Mouse (Mus musculus): ENCODE results near the gene Dgkz. TPM values are rescaled to one million over a fixed set of nuclear protein-coding genes. Genes with fewer than 3 reads are reported as not detected.

Gene Dgkz
- polyA plus RNA-seq, 1 experiment from 2014 or later: 33.6 TPM

DNA sequence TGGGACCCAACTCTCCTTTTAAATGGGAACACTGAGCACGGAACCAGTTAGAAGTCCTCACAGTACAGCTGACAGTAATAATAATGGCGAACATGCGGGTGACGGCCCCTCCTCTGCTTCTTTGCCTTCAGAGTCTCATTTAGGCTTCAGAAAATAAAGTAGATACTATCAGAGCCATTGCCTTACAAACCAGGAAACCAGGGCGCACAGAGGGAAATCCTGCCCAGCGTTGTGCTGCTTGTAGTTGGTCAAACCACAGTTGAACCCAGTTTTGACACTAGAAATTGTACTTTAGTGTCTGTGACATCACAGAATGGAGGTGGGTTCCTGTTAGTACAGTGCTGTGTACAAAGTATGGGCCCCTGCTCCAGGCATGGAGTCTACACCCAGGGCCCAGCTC is 38.6 kb upstream of the Dgkz start:
- Histone ChIP-seq H3K27me3 (replicated peaks; ENCODE audit: control insufficient read depth, insufficient read depth, low read length) (no peaks in the 10 kb centered on the region; the same call in 1 of the 2 replicates), H3K4me2 (ENCODE audit: low read length) (no peak overlapping the region), H3K9me3 (ENCODE audit: control insufficient read depth, low read length) (no peaks in the 10 kb centered on the region), H3K36me3 (ENCODE audit: control insufficient read depth, insufficient read depth) (no peaks in the 10 kb centered on the region), H3K4me1 (replicated peaks; ENCODE audit: control insufficient read depth, insufficient read depth, low read length) (no peaks in the 10 kb centered on the region), H3K27ac (ENCODE audit: low read length) (no peak overlapping the region), H3K4me3 (replicated peaks; ENCODE audit: low read length) (no peak overlapping the region), H3K9ac (replicated peaks; ENCODE audit: low read depth, low read length) (no peak overlapping the region)
- 77% methylated on average over 6 of the region's 6 CpGs for WGBS
- no peak for ATAC-seq

DNA sequence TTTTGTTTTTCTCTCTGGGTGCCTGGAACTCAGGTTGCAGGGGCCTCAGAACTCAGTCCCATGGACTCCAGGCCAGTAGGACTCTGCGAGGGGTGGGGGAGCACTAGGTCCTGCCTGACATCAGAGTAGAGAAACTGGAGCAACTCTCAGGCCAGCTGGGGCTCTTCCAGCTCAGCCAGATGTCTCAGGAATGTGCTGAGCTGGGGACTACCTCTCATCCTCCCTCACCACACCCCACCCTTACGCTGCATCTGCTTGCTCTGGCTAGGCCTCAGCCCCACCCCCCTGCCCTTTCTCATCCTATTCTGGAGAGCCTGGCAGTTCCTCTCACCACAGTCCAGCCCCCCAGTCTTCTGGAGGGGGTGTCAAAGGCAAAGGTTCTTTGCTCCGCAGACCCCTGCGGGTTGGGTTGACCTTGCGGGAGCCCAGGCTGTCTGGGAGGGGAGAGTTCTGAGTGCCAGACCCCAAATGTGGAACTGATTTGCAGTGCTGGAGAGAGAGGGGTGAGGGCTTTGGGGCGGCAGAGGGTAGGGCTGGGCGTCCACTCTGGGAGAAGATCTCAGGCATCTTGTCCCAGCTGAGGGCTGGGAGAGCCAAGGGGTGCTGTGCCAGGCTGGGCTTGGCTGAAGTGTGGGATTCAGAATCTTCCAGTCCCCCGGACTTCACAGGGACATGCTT is 37.2 kb upstream of the Dgkz start:
- no peaks in the 10 kb centered on the region for H3K36me3 ChIP-seq (ENCODE audit: control insufficient read depth, insufficient read depth)
- peaks cover 6% of the 10 kb centered on the region for H3K4me1 ChIP-seq (replicated peaks; ENCODE audit: control insufficient read depth, insufficient read depth, low read length)
- no peak for ATAC-seq
- WGBS: 55% methylated on average over 8 of the region's 8 CpGs
- no peak overlapping the region for H3K27ac ChIP-seq (ENCODE audit: low read length)
- H3K9me3 ChIP-seq (ENCODE audit: control insufficient read depth, low read length): no peaks in the 10 kb centered on the region
- no peak overlapping the region for H3K4me3 ChIP-seq (replicated peaks; ENCODE audit: low read length)
- no peaks in the 10 kb centered on the region; the same call in 1 of the 2 replicates for H3K27me3 ChIP-seq (replicated peaks; ENCODE audit: control insufficient read depth, insufficient read depth, low read length)
- no peak overlapping the region for H3K9ac ChIP-seq (replicated peaks; ENCODE audit: low read depth, low read length)
- H3K4me2 ChIP-seq (ENCODE audit: low read length): no peak overlapping the region

DNA sequence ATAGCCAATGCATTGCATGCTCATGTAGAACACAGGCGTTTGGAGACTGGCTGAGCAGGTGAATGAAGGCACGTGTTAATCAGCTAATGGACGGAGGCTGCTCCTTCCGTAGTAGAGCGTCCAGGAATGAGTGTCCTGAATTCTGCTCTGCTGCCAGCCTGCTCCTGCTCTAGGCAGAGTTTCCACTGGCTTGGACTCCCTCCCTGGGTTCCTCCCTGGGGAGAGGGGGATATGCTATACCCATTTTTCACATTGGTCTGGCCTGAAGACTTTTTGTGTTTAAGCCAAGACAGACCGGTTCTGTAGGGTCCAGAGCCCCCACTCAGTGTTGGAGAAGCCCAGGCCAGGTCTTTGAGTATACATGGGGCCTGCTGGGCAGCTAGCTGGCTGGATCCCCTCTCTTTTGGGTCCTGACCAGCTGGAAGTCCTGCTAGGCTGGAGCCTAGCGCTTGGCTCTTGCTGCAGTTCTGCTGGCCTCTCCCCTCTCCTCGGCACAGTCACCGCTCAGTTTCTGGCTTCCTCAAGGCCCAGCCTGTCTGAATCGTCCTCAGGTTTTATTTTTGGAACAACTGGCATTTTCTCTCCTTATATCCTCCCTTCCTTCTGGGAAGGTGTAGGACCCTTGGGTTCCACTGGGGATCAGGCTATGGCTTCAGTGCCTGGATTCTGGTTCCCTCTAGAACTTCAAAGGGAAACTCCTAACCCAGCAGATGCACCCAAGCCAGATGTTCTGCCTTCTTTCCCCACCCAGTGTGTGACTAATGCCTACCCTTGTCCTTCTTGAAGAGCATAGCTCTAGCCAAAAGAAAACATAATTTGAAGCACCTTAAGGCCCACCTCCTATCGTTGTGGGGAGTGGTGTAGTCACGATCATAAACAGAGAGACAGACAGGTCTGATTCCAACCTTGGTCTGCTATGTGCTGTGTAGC is 36.0 kb upstream of the Dgkz start:
- Histone ChIP-seq H3K4me1 (replicated peaks; ENCODE audit: control insufficient read depth, insufficient read depth, low read length) (peaks cover 16% of the 10 kb centered on the region), H3K9me3 (ENCODE audit: control insufficient read depth, low read length) (no peaks in the 10 kb centered on the region), H3K27ac (ENCODE audit: low read length) (no peak overlapping the region), H3K4me3 (replicated peaks; ENCODE audit: low read length) (no peak overlapping the region), H3K36me3 (ENCODE audit: control insufficient read depth, insufficient read depth) (no peaks in the 10 kb centered on the region), H3K4me2 (ENCODE audit: low read length) (no peak overlapping the region), H3K9ac (replicated peaks; ENCODE audit: low read depth, low read length) (no peak overlapping the region), H3K27me3 (replicated peaks; ENCODE audit: control insufficient read depth, insufficient read depth, low read length) (no peaks in the 10 kb centered on the region; the same call in 1 of the 2 replicates)
- ATAC-seq: no peak
- 80% methylated on average over 12 of the region's 12 CpGs for WGBS

DNA sequence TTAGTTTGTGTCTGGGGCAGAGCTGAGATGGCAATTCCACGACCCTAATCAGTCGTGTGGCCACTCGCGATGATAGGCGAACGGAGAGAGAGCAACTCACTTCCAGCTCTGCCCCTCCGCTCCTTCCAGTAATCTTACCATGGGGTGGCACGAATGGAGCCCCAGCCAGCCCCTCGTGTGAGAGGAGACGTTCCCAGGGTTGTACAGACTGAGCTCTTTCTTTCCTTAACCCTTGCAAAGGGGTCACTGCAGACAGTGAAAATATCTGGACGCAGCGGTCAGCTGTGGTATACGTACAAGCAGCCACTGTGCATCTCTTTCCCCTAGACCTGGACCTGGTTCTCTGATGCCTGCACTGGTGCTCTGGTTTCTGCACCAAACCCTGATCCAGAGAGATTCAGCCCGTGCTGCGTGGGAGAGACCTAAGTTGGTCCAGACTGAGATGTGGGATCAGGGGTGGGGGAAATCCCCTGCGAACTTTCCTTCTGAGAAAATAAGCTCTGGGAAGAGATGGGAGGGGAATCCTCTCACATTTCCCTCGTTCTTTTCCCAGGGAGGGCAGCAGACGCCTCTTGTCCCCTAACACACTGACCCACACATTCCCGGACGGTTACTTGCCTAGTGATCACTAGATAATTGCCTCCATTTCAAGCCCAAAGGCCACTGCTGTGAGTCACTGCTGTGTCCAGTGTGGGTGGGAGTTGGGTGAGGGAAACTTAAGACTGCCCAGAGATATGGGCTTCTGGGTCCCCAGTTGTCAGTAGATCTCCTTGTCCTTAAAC is 33.1 kb upstream of the Dgkz start:
- H3K4me2 ChIP-seq (ENCODE audit: low read length): peak overlapping the region; percentile 96
- H3K4me3 ChIP-seq (replicated peaks; ENCODE audit: low read length): peak overlapping the region; percentile 68
- ATAC-seq: peak; percentile 45; the same call in 1 of the 2 replicates
- no peaks in the 10 kb centered on the region; the same call in 1 of the 2 replicates for H3K27me3 ChIP-seq (replicated peaks; ENCODE audit: control insufficient read depth, insufficient read depth, low read length)
- no peaks in the 10 kb centered on the region for H3K36me3 ChIP-seq (ENCODE audit: control insufficient read depth, insufficient read depth)
- H3K9ac ChIP-seq (replicated peaks; ENCODE audit: low read depth, low read length): peak overlapping the region; percentile 81
- peak overlapping the region; percentile 63 for H3K27ac ChIP-seq (ENCODE audit: low read length)
- no peaks in the 10 kb centered on the region for H3K9me3 ChIP-seq (ENCODE audit: control insufficient read depth, low read length)
- H3K4me1 ChIP-seq (replicated peaks; ENCODE audit: control insufficient read depth, insufficient read depth, low read length): peaks cover 18% of the 10 kb centered on the region
- WGBS: 2% methylated on average over 20 of the region's 20 CpGs

DNA sequence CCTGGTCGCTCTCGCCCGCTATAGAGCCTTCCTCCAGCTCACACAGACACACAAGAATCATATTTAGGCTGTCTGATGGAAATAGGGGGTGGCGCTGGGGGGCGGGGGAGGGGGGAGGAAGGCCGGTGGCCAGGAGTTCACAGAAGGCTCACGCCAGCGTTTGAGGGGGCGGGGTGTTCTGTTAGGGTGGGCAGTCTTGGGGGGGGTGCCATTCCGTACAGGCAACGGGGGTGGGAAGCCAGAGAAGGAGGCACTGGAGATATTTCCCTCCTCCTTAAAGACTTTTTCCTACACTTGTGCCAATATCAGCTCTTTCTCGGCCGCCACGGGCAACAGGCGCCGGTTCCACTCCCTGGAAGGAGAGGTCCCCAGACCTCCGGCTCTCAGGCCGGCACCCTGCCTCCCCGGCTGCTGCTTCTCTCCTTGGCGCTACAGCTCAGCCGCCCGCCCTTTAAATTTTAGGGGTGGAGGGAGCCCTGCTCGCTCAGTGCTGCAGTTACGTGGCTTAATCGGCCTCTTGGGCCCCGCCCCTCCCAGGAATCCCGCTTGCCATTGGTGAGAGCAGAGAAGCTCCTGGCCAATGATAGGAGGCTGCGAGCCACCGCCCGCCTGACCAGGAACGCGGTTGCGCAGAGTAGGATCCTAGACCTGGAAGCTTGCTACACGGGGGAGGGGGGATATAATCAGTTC is 32.4 kb upstream of the Dgkz start:
- peak overlapping the region; percentile 82 for H3K27ac ChIP-seq (ENCODE audit: low read length)
- H3K4me1 ChIP-seq (replicated peaks; ENCODE audit: control insufficient read depth, insufficient read depth, low read length): peaks cover 18% of the 10 kb centered on the region
- H3K27me3 ChIP-seq (replicated peaks; ENCODE audit: control insufficient read depth, insufficient read depth, low read length): no peaks in the 10 kb centered on the region; the same call in 1 of the 2 replicates
- no peaks in the 10 kb centered on the region for H3K36me3 ChIP-seq (ENCODE audit: control insufficient read depth, insufficient read depth)
- under 1% methylated on average over 34 of the region's 34 CpGs for WGBS
- peak; percentile 99 for ATAC-seq
- H3K4me3 ChIP-seq (replicated peaks; ENCODE audit: low read length): peak overlapping the region; percentile 68
- peak overlapping the region; percentile 81 for H3K9ac ChIP-seq (replicated peaks; ENCODE audit: low read depth, low read length)
- peak overlapping the region; percentile 96 for H3K4me2 ChIP-seq (ENCODE audit: low read length)
- H3K9me3 ChIP-seq (ENCODE audit: control insufficient read depth, low read length): no peaks in the 10 kb centered on the region

DNA sequence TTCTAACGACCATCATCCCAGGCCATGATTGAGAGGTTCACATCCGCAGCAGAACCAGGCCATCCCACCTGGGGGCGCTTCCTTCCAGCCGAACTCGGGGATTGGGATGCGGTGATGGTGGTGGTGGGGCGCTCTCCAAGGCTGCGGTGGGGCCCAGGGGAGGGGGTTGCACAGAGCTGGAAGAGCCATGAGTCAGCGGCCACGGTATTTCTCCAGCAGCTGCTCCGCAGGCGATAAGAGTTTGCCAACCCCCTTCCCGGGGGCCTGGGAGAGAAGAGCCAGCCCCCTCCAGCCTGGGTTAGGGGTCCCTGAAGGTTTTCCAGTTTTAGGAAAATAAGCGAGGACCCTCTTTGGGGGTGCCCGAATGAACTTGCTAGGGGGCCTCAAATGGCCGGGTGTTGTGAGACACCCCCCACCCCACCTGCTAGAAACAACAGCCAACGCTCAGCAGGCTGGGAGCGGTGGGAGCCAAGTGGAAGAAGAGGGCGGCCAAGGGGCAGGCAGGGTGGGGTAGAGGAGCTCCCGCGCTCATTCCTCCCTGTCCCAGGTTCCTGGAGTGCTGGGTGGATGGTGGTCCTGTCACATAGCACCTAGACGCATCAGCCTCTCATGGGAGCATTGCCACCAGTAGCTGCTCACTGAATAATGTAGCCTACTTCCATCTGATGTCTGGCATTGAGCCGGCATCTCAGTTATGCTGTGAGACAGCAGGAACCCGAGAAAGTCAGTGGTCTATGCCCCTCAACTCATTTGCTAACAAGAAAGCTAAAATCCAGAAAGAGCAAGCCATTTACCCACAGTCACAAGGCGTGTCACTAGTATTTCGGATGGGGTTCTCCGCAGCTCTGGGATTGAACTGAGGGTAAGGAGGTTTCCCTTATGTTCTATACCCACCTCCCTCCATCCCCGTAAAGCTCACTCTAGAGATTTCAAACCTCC is 31.6 kb upstream of the Dgkz start:
- H3K9ac ChIP-seq (replicated peaks; ENCODE audit: low read depth, low read length): peak overlapping the region; percentile 63
- H3K4me1 ChIP-seq (replicated peaks; ENCODE audit: control insufficient read depth, insufficient read depth, low read length): peaks cover 18% of the 10 kb centered on the region
- H3K27ac ChIP-seq (ENCODE audit: low read length): peak overlapping the region; percentile 82
- peak overlapping the region; percentile 96 for H3K4me2 ChIP-seq (ENCODE audit: low read length)
- no peaks in the 10 kb centered on the region for H3K36me3 ChIP-seq (ENCODE audit: control insufficient read depth, insufficient read depth)
- peak overlapping the region; percentile 68 for H3K4me3 ChIP-seq (replicated peaks; ENCODE audit: low read length)
- WGBS: under 1% methylated on average over 28 of the region's 28 CpGs
- no peak for ATAC-seq
- H3K9me3 ChIP-seq (ENCODE audit: control insufficient read depth, low read length): no peaks in the 10 kb centered on the region
- no peaks in the 10 kb centered on the region; the same call in 1 of the 2 replicates for H3K27me3 ChIP-seq (replicated peaks; ENCODE audit: control insufficient read depth, insufficient read depth, low read length)

DNA sequence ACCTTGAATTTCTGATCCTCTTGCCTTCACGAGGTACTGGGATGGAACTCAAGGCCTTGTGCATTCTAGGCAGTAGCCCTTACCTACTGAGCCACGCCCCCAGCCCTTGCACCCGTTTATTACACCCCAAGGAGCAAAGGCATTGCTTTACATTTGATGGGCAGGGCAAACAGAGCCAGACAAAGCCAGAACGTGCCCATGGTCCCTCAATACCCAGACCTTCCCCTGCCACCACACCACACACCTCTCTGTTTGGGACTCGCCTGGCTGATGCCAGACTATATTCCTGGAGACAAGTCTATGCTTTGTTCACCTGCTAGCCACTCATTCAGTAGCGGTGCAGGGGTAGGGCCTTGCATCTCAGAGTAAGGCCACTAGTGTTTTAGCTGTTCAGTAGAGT is 30.8 kb upstream of the Dgkz start:
- Histone ChIP-seq H3K9me3 (ENCODE audit: control insufficient read depth, low read length) (no peaks in the 10 kb centered on the region), H3K4me1 (replicated peaks; ENCODE audit: control insufficient read depth, insufficient read depth, low read length) (peaks cover 18% of the 10 kb centered on the region), H3K4me3 (replicated peaks; ENCODE audit: low read length) (no peak overlapping the region), H3K27me3 (replicated peaks; ENCODE audit: control insufficient read depth, insufficient read depth, low read length) (no peaks in the 10 kb centered on the region; the same call in 1 of the 2 replicates), H3K4me2 (ENCODE audit: low read length) (peak overlapping the region; percentile 96; the same call in 1 of the 2 replicates), H3K9ac (replicated peaks; ENCODE audit: low read depth, low read length) (no peak overlapping the region), H3K27ac (ENCODE audit: low read length) (no peak overlapping the region), H3K36me3 (ENCODE audit: control insufficient read depth, insufficient read depth) (no peaks in the 10 kb centered on the region)
- no peak for ATAC-seq
- WGBS: 45% methylated on average over 6 of the region's 6 CpGs

DNA sequence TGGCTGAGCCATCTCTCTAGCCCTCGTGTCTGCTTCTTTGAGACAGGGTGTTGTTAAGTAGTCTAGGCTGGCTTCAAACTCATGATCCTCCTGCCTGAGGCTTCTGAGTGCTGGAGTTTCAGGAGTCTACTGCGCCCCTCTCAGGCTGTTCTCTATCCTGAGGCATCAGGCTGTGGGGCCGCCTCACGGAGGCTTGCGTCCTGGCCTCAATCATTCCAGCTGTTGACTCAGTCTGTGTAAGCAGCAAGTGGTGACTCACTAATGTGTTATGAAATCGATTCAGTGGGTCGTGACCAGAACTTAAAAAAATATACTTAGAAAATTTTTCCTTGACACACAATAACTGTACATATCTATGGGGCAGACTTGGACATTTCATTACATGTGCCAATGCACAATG is 29.0 kb upstream of the Dgkz start:
- no peak for ATAC-seq
- WGBS: 77% methylated on average over 7 of the region's 7 CpGs
- H3K27me3 ChIP-seq (replicated peaks; ENCODE audit: control insufficient read depth, insufficient read depth, low read length): no peaks in the 10 kb centered on the region; the same call in 1 of the 2 replicates
- no peak overlapping the region for H3K4me2 ChIP-seq (ENCODE audit: low read length)
- H3K36me3 ChIP-seq (ENCODE audit: control insufficient read depth, insufficient read depth): no peaks in the 10 kb centered on the region
- H3K4me1 ChIP-seq (replicated peaks; ENCODE audit: control insufficient read depth, insufficient read depth, low read length): peaks cover 18% of the 10 kb centered on the region
- H3K9ac ChIP-seq (replicated peaks; ENCODE audit: low read depth, low read length): no peak overlapping the region
- no peaks in the 10 kb centered on the region for H3K9me3 ChIP-seq (ENCODE audit: control insufficient read depth, low read length)
- no peak overlapping the region for H3K27ac ChIP-seq (ENCODE audit: low read length)
- H3K4me3 ChIP-seq (replicated peaks; ENCODE audit: low read length): no peak overlapping the region

Data from forebrain, embryonic 16.5 days (tissue).